Mouse (Mus musculus) thymus, adult 2 months (tissue): Measurements from ENCODE around the gene Bmp6. TPM values are rescaled to one million over a fixed set of nuclear protein-coding genes. Genes with fewer than 3 reads are reported as not detected.

ENCODE experiments used
- DNase-seq: peaks from one replicate; pipeline ENCODE4 v3.0.0; 2021
- H3K27ac ChIP-seq: fragments of 200-500 bp; 2 replicates; pipeline ENCODE4 v1.5.1; 2012; ENCODE audit warnings: low read length, control low read depth; ENCODE audit not compliant: control insufficient read depth, insufficient read depth
- H3K27me3 ChIP-seq: fragments of 200-500 bp; 2 replicates; pipeline ENCODE4 v1.6.1; 2012; ENCODE audit warnings: mild to moderate bottlenecking, low read length, moderate library complexity, mixed read lengths; ENCODE audit not compliant: control insufficient read depth, insufficient read depth
- H3K36me3 ChIP-seq: fragments of 200-500 bp; 2 replicates; pipeline ENCODE4 v1.6.1; 2012; ENCODE audit warnings: mild to moderate bottlenecking, low read length, moderate library complexity; ENCODE audit not compliant: control insufficient read depth, insufficient read depth
- H3K4me1 ChIP-seq: fragments of 200-500 bp; replicated peaks from 2 replicates; pipeline ENCODE4 v1.6.1; 2012; ENCODE audit warnings: low read length; ENCODE audit not compliant: control insufficient read depth, insufficient read depth
- H3K4me3 ChIP-seq: fragments of 200-500 bp; 2 replicates; pipeline ENCODE4 v1.5.1; 2012; ENCODE audit warnings: mild to moderate bottlenecking, low read length, control low read depth, moderate library complexity; ENCODE audit not compliant: control insufficient read depth, insufficient read depth
- CTCF ChIP-seq: fragments of 200-500 bp; IDR thresholded peaks from 2 replicates; pipeline ENCODE4 v1.5.1; 2012; ENCODE audit warnings: mild to moderate bottlenecking, control low read depth, low read length, moderate library complexity, borderline replicate concordance; ENCODE audit not compliant: control insufficient read depth, poor library complexity, insufficient read depth; ENCODE audit errors: extremely low read depth
- POLR2A ChIP-seq: fragments of 200-500 bp; IDR thresholded peaks from 2 replicates; pipeline ENCODE4 v1.6.1; 2012; ENCODE audit warnings: mild to moderate bottlenecking, low read length, control low read depth, moderate library complexity; ENCODE audit not compliant: control insufficient read depth, poor library complexity, insufficient read depth; ENCODE audit errors: extremely low read depth
- WGBS: fragments of 180-500 bp; shearing (Covaris S2); methylation state at CpG from one replicate; pipeline ENCODE4 v1.1.7; 2018; 5-methylcytosine and 5-hydroxymethylcytosine counted together
- polyA plus RNA-seq: library from polyadenylated mRNA; depleted of rRNA; stranded (reverse); fragments of >200 nt; gene quantifications from 2 replicates; pipeline ENCODE4 v1.2.3, GENCODE M21; 2012

The Bmp6 gene
- polyA plus RNA-seq, 1 experiment = 4.1 TPM

DNA sequence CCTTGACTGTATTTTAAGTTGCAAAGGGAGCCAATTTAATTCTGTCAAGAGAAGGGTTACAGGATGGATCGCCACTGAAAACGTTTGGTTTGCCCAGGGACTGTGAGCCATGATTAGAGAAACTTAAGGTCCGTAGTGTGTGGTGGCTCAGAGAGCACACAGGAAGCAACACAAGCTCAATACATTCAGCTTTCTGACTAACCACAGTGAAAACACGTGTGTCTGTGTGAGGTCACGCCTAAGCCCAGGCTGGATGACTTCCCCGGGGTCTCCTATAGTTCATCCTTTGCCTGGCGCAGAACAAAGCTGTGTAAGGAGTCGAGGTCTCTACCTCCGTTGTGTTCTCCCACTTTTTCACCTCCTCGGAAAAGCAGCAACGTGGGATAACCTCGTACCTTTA, 156.4 kb downstream of the Bmp6 start:
- WGBS = 90% methylated on average over 12 of the region's 12 CpGs
- TF ChIP-seq POLR2A (no peak), CTCF (no peak)
- H3K4me3 ChIP-seq = no peak overlapping the region
- H3K36me3 ChIP-seq = peaks cover 38% of the 10 kb centered on the region
- H3K27me3 ChIP-seq = no peaks in the 10 kb centered on the region
- no peak overlapping the region for H3K27ac ChIP-seq
- H3K4me1 ChIP-seq = no peaks in the 10 kb centered on the region
- no peak for DNase-seq

DNA sequence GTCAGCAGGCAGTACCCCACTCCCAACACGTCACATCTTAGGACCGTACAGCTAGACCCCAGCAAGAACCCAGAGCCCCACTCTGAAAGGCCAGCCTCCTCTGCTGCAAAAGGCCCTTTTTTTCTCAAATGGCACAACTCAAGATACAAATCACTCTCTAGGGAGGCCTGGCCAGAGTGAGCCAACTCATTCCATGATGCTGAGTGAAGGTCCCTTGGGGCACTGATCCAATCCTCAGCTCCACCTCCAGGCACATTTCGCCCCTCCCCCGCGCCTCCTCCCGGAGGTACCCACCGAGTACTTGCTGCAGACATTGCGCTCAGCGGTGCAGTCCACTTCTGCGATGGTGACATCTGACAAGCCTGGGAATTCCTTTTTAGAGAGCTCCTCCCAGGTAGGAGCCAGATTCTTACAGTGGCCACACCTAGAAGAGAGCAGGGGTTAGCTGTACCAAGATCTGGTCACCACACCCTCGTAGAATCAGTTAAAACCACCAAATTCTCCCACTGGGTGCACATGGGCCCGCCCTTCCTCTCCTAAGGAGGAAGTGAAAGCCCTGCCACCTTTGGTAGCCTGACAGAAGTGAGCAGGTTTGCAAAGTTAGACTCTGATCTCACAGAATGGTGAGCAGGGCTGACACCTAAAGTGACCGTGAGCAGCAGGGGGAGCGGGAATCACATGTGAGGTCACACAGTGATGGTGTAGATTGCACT, 158.4 kb downstream of the Bmp6 start:
- WGBS = 77% methylated on average over 14 of the region's 14 CpGs
- Histone ChIP-seq H3K27me3 (no peaks in the 10 kb centered on the region), H3K4me1 (no peaks in the 10 kb centered on the region), H3K27ac (no peak overlapping the region), H3K36me3 (peaks cover 47% of the 10 kb centered on the region), H3K4me3 (no peak overlapping the region)
- no peak for DNase-seq
- TF ChIP-seq CTCF = no peak
- no peak for TF ChIP-seq POLR2A

DNA sequence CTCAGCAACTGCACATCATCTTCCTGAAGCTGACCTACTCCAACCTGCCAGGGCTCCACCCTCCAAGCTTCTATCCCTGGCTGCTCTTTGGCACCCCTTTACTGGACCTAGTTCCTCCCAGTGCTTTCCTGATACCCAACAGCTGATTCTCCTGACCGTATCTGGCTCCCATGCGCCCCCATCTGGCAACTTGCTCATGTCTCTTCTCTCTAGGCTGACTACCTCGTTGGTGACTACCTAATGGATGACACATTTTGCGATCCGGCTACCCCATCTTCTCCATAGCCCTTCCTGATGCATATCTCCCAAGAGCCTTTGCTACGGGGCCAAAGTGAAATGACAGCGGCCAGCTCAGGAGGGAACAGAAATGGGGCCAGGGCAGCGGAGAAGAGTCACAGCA, 161.4 kb downstream of the Bmp6 start:
- no peak for TF ChIP-seq CTCF
- no peak for TF ChIP-seq POLR2A
- Histone ChIP-seq H3K4me1 (no peaks in the 10 kb centered on the region), H3K27ac (no peak overlapping the region), H3K27me3 (no peaks in the 10 kb centered on the region), H3K4me3 (no peak overlapping the region), H3K36me3 (peaks cover 46% of the 10 kb centered on the region)
- WGBS = 97% methylated on average over 8 of the region's 8 CpGs
- no peak for DNase-seq

- whole genome bisulfite sequencing = 97% methylated on average over 10 of the region's 10 CpGs
- Histone ChIP-seq H3K36me3 (peaks cover 40% of the 10 kb centered on the region), H3K27ac (no peak overlapping the region), H3K4me3 (no peak overlapping the region), H3K4me1 (no peaks in the 10 kb centered on the region), H3K27me3 (no peaks in the 10 kb centered on the region)
- TF ChIP-seq CTCF = no peak
- TF ChIP-seq POLR2A = no peak
- no peak for DNase-seq
Measured at GRCm38 (mm10) chr13:38506936-38507335, 162.0 kb downstream of the Bmp6 start.

DNA sequence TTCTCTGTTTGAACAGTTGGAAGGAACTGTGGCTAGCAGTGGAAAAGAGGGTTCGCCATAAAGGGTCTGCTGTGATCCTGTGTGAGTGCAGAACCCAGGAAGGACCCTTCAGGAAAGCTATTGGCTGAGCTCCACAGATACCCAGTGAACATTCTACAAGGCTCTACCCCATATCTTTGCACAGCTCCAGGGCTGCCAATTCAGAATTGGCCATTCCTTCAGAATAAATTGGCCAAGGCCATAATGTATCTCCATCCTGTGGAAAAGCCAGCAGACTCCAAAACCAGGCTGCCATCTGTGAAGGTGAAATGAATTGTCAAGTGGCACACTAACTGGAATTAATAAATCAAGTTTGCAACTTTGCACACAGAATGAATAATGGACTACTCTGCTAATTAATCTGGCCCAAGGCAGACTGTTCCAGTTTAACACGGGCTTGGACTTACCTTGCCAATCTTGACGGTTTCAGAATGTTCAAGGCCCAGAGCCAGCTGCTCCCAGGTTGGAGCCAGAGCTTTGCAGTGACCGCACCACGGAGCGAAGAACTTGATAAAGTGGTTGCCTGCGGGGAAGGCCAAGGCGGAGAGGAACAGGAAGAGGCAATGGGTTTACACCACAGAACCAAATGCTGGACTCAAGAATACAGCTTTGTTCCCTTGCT, 164.9 kb downstream of the Bmp6 start:
- no peak overlapping the region for H3K27ac ChIP-seq
- 97% methylated on average over 8 of the region's 8 CpGs for WGBS
- no peaks in the 10 kb centered on the region for H3K4me1 ChIP-seq
- DNase-seq = no peak
- no peak overlapping the region for H3K4me3 ChIP-seq
- no peak for TF ChIP-seq CTCF
- no peak for TF ChIP-seq POLR2A
- H3K27me3 ChIP-seq = no peaks in the 10 kb centered on the region
- H3K36me3 ChIP-seq = peaks cover 25% of the 10 kb centered on the region

DNA sequence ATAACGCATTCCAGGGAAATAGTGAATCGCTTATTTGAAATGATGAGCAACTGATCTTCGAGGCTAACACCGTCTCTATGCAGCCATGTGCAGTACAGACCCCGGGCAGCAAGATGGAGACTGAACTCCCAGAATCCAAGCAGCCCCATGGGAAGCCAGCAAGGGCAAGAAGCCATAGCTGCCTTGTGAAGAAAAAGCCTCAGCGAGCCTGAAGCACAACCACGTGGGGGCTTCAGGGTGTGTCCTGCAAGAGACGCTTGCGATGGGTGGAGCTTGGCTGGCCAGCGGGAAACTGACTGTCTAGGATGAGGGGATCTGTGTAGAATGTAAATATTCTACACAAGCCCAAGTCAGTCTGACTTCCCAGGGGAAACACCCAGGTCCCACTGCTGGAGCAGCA, 167.1 kb downstream of the Bmp6 start:
- 97% methylated on average over 10 of the region's 10 CpGs for WGBS
- DNase-seq = no peak
- TF ChIP-seq CTCF (no peak), POLR2A (no peak)

DNA sequence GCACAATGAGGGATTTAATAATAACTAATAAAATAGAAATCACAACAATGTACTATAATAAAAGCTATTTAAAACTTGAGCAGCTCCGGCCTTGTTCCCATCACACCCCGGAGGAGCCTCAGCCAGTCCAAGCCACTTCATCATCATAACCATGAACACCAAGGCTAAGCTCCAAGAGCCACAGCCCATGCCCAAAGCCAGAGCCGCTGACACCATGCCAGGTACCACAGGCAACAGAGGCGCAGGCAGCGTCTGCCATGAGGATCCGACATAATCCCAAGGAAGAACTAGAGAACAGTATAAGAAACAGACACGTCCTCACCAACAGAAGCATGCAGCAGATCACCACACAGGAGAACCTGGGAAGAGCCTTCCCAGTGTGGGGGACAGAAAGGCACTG, 169.0 kb downstream of the Bmp6 start:
- WGBS = 97% methylated on average over 7 of the region's 7 CpGs
- Histone ChIP-seq H3K4me1 (no peaks in the 10 kb centered on the region), H3K27ac (no peak overlapping the region), H3K4me3 (no peak overlapping the region), H3K36me3 (peaks cover 29% of the 10 kb centered on the region), H3K27me3 (no peaks in the 10 kb centered on the region)
- TF ChIP-seq CTCF = no peak
- TF ChIP-seq POLR2A = no peak
- DNase-seq = no peak

More for the DNA sequence above, 167.1 kb downstream of the Bmp6 start:
- Histone ChIP-seq H3K27me3 (no peaks in the 10 kb centered on the region), H3K36me3 (peaks cover 28% of the 10 kb centered on the region), H3K27ac (no peak overlapping the region), H3K4me1 (no peaks in the 10 kb centered on the region), H3K4me3 (no peak overlapping the region)
